Mouse (Mus musculus) heart, embryonic 11.5 days (tissue): ENCODE results near the gene Dyrk4. TPM values are rescaled to one million over a fixed set of nuclear protein-coding genes. Genes with fewer than 3 reads are reported as not detected.

Source experiments
- ATAC-seq: fragments of 200-750 bp; cut with Nextera tagmentation; replicated peaks from 2 replicates; pipeline ENCODE4 v1.8.0; 2017; ENCODE audit warnings: moderate library complexity; ENCODE audit not compliant: insufficient number of reproducible peaks, low FRiP score, low TSS enrichment
- H3K27ac ChIP-seq: fragments of 300-500 bp; sonication (generic); 2 replicates; pipeline ENCODE4 v1.5.1; 2014; ENCODE audit warnings: mild to moderate bottlenecking, low read depth, low read length
- H3K27me3 ChIP-seq: fragments of 300-500 bp; sonication (generic); 2 replicates; pipeline ENCODE4 v1.6.1; 2014; ENCODE audit warnings: mild to moderate bottlenecking, low read length, mixed read lengths; ENCODE audit not compliant: control insufficient read depth, insufficient read depth
- H3K36me3 ChIP-seq: fragments of 300-500 bp; sonication (generic); 2 replicates; pipeline ENCODE4 v1.6.1; 2014; ENCODE audit warnings: mild to moderate bottlenecking, low read length, moderate library complexity, mixed read lengths; ENCODE audit not compliant: control insufficient read depth, insufficient read depth
- H3K4me1 ChIP-seq: fragments of 300-500 bp; sonication (generic); 2 replicates; pipeline ENCODE4 v1.6.1; 2014; ENCODE audit warnings: low read length; ENCODE audit not compliant: control insufficient read depth, insufficient read depth
- H3K4me2 ChIP-seq: fragments of 300-500 bp; sonication (generic); 2 replicates; pipeline ENCODE4 v1.6.1; 2014; ENCODE audit warnings: mild to moderate bottlenecking, moderate library complexity
- H3K4me3 ChIP-seq: fragments of 300-500 bp; sonication (generic); 2 replicates; pipeline ENCODE4 v1.5.1; 2014; ENCODE audit warnings: low read depth, low read length
- H3K9ac ChIP-seq: fragments of 300-500 bp; sonication (generic); 2 replicates; pipeline ENCODE4 v1.6.1; 2014; ENCODE audit warnings: mild to moderate bottlenecking, low read depth, low read length, moderate library complexity
- H3K9me3 ChIP-seq: fragments of 300-500 bp; sonication (generic); replicated peaks from 2 replicates; pipeline ENCODE4 v1.6.1; 2016; ENCODE audit warnings: low read length; ENCODE audit not compliant: control insufficient read depth
- WGBS: fragments of 180-500 bp; shearing (Covaris S2); extraction: QIAGEN DNeasy Blood & Tissue Kit; methylation state at CpG from one replicate; pipeline ENCODE4 v1.1.7; 2014; ENCODE audit not compliant: insufficient replicate concordance; 5-methylcytosine and 5-hydroxymethylcytosine counted together
- polyA plus RNA-seq: library from polyadenylated mRNA; unstranded; fragments of >200 nt; fragmentation: Nextera tagmentation; extraction: Ambion mirVana; gene quantifications from 2 replicates; pipeline ENCODE4 v1.2.1, GENCODE M21; 2014

The Dyrk4 gene
- polyA plus RNA-seq, 1 experiment from 2014 or later = 0.11 TPM

DNA sequence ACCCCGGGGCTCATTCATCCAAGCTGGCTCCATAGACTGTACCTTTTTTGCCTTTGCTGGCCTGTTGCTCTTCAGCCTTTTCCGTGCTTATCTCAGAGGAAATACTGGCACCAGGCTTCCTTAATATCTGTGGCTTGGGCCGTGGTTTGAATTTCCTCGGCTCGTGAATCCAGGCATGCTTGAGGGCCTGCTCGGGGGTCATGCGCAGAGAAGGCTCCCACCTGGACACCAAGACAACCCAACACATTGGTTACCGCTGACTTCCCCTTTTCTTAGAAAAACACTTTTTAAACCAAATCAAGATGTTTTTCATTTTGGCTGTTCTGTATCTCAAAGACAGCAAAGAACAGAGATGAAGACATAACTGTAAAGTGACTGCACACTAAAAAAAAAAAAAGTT, 44.5 kb downstream of the Dyrk4 start:
- 70% methylated on average over 8 of the region's 8 CpGs for WGBS

DNA sequence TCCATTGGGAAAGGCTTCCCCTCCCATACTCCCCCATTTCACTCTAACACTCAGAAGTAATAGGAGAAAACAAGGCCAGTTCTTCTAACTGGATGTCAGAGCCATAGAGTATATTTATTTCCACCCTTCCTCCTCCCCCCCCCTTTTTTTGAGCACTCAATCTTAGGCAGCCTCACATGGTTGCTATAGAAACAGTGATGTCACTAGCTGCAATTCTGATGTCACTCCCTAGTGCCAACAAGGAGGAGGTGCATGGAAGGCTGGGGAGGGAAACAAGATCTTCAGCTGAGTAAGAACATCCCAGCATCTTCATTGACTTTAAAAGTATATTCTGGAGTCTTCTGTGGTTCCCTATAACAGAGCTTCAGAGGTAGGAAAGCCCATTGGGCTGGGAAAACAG, 68.8 kb downstream of the Dyrk4 start, which contains the start of gene Akap3:
Gene Akap3, plus strand, starts transcription at position 218 of the 400 bp plus-strand sequence.
- no peak for ATAC-seq
- H3K4me3 ChIP-seq = no peak within 1 kb of the TSS

More for the DNA sequence above, 44.5 kb downstream of the Dyrk4 start:
- Histone ChIP-seq H3K27me3 (no peaks in the 10 kb centered on the region; the same call in 1 of the 2 replicates), H3K4me3 (no peak overlapping the region), H3K27ac (no peak overlapping the region), H3K36me3 (no peaks in the 10 kb centered on the region), H3K9me3 (no peaks in the 10 kb centered on the region), H3K9ac (no peak overlapping the region), H3K4me1 (no peaks in the 10 kb centered on the region), H3K4me2 (no peak overlapping the region)
- ATAC-seq = no peak

DNA sequence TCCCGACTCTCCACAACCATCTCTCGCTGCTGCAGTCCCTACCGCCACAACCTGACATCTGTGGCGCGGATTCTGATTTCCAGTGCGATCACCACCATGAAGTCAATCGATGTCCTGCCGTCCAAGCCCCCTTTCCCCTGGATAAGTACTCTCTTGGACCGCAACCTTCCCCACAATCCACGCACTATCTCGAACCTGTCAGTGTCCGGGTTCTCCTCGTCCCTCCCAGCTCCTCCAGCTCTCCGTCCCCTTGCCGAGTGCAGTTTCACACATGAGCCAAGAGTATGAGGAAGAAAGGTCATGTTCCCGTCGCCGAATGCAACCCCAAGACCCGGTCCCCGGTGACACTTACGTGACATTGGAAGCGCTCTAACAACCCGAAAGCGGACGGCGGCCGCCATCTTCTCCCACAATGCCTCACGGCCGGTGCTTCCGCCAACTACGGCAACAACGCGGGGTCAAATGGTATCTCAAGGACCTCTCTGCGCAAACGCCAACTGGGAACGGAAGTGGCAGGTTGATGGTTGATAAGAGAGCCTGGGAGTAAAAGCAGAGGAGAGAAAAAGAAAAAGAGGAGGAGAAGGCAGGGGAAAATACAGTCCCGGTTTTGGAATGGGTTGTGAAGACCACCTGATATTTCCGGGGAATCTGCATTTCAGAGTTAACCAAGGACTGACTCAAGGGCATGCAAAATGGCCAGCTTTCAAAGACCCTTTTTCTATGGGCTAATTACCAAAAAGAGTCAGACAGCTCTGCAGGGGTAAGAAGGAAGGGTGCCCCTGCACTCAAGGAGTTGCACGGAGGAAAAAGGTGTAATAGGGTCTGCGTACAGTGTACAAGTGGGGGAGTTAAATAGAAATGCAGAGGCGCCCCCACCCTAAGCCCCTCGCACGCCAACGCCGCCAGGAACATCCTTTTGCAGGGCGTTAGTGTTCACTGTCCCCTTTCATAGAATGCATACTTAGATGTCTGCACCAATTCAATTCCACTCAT, 72.6 kb downstream of the Dyrk4 start, which contains the start of gene Ndufa9:
Gene Ndufa9, minus strand, starts transcription at position 425 of the 993 bp plus-strand sequence.
- peak within 1 kb of the TSS; percentile 84 for H3K4me3 ChIP-seq
- WGBS = 6% methylated on average over 46 of the region's 46 CpGs
- peak within 1 kb of the TSS; percentile 87 for H3K4me2 ChIP-seq
- peak within 1 kb of the TSS; percentile 92 for H3K9ac ChIP-seq
- H3K27me3 ChIP-seq = no peaks in the 10 kb centered on the region
- H3K36me3 ChIP-seq = no peaks in the 10 kb centered on the region
- peak within 1 kb of the TSS; percentile 64; the same call in 1 of the 2 replicates for H3K27ac ChIP-seq
- H3K4me1 ChIP-seq = peaks cover 9% of the 10 kb centered on the region
- H3K9me3 ChIP-seq = no peaks in the 10 kb centered on the region
- ATAC-seq = peak; percentile 81

More for the DNA sequence above, 68.8 kb downstream of the Dyrk4 start, which contains the start of gene Akap3:
- H3K4me1 ChIP-seq = peaks cover 7% of the 10 kb centered on the region
- no peaks in the 10 kb centered on the region for H3K9me3 ChIP-seq
- H3K9ac ChIP-seq = no peak within 1 kb of the TSS
- no peaks in the 10 kb centered on the region for H3K27me3 ChIP-seq
- no peaks in the 10 kb centered on the region for H3K36me3 ChIP-seq
- no peak within 1 kb of the TSS for H3K4me2 ChIP-seq
- no peak within 1 kb of the TSS for H3K27ac ChIP-seq

DNA sequence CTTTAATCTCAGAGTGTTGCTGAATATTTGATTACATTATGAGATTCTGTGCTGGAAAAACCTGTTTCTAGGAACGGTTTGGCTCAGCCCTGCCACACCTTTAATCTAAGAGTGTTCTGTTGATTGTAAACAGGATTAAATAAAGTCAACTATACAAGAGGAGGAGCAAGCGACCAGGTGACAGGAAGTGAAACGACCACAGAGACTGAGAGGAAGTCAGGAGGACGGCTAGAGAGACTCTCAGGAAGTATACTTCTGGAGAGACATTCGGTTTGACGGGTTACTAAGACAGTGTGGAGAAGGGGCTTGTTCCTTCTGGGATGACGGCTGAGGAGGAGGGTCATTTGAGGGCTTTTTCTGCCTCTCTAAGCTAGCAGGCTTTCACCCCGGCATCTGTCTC, 85.0 kb downstream of the Dyrk4 start:
- H3K4me1 ChIP-seq = no peaks in the 10 kb centered on the region
- H3K36me3 ChIP-seq = peaks cover 53% of the 10 kb centered on the region
- H3K9me3 ChIP-seq = no peaks in the 10 kb centered on the region
- H3K27me3 ChIP-seq = no peaks in the 10 kb centered on the region
- WGBS = 76% methylated on average over 8 of the region's 8 CpGs
- no peak overlapping the region for H3K4me3 ChIP-seq
- H3K27ac ChIP-seq = no peak overlapping the region
- H3K4me2 ChIP-seq = no peak overlapping the region
- no peak overlapping the region for H3K9ac ChIP-seq
- no peak for ATAC-seq

Other genes with a start within 250 kb of the Dyrk4 start
- gene Kcna6, start 181.2 kb downstream of the Dyrk4 start, polyA plus RNA-seq = 0.97 and 1.5 TPM in 2 replicates
- 299 and 352 TPM in 2 replicates for gene Ndufa9, start 72.7 kb downstream of the Dyrk4 start, polyA plus RNA-seq
- not detected in 2 replicates for gene Akap3, start 68.7 kb downstream of the Dyrk4 start, polyA plus RNA-seq
- gene Rad51ap1, start 17.7 kb upstream of the Dyrk4 start, polyA plus RNA-seq = 39.4 and 50.2 TPM in 2 replicates
- gene D6Wsu163e, start 18.1 kb upstream of the Dyrk4 start, polyA plus RNA-seq = 11.1 and 12.3 TPM in 2 replicates
- 0.09 and 0.18 TPM in 2 replicates for gene Fgf6, start 93.7 kb upstream of the Dyrk4 start, polyA plus RNA-seq
- 0.24 TPM in 1 of 2 replicates, not detected in the other for gene Fgf23, start 151.1 kb upstream of the Dyrk4 start, polyA plus RNA-seq
- gene Tigar, start 187.7 kb upstream of the Dyrk4 start, polyA plus RNA-seq = 5.5 and 6.9 TPM in 2 replicates
- gene Ccnd2, start 230.4 kb upstream of the Dyrk4 start, polyA plus RNA-seq = 712 and 821 TPM in 2 replicates